Comparison of ENCODE assay signal across 8 mouse cellular contexts in the genomic region with DNA sequence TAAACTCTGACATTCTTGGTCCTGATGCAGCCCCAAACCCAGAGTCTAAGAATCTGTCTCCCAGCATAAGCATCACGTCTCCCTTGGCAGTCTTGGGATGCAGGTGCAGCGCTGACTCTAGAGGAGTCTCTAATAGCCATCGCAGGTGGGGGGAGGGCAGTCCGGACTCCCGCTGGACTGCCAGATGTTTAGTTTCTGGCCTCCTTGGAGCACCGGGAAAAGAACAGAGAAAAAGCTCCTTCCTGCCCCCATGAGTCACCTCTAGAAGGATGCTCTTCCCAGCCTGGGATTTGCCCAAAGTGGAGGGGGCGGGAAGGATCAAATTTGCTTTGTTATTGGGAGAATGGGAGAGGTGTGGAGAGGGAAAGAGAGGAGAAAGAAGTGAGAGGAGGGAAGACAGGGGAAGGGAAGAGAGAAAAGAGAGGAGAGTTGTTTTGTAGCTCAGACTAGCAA. TPM values are rescaled to one million over a fixed set of nuclear protein-coding genes. Genes with fewer than 3 reads are reported as not detected.
DNase-seq lines count a peak whose midpoint lies in the region; ATAC-seq and TF ChIP-seq lines count a peak whose summit lies in the region.

No protein-coding gene starts in this region.

- no peak overlapping the region for H3K27ac ChIP-seq in embryonic facial prominence, embryonic 15.5 days (replicated peaks)

- H3K4me1 ChIP-seq in embryonic facial prominence, embryonic 15.5 days, result peaks cover 16% of the 10 kb centered on the region

- H3K36me3 ChIP-seq in embryonic facial prominence, embryonic 15.5 days, result no peaks in the 10 kb centered on the region
- no peaks in the 10 kb centered on the region for H3K36me3 ChIP-seq in myocyte (ENCODE audit: control insufficient read depth, insufficient read depth)

- H3K27me3 ChIP-seq in embryonic facial prominence, embryonic 15.5 days, result peaks cover 50% of the 10 kb centered on the region
- peaks cover 11% of the 10 kb centered on the region for H3K27me3 ChIP-seq in myocyte (ENCODE audit: control insufficient read depth, insufficient read depth, insufficient read length)

- no peak overlapping the region for H3ac ChIP-seq in myocyte (ENCODE audit: control insufficient read depth, insufficient read length)

- no peaks in the 10 kb centered on the region for H3K9me3 ChIP-seq in embryonic facial prominence, embryonic 15.5 days (replicated peaks)

- TF ChIP-seq POLR2A in myocyte (IDR thresholded peaks at IDR 0.05; ENCODE audit: insufficient read length, low read depth), result no peak

- no peak for DNase-seq in frontal cortex, postnatal 25 days (ENCODE audit: low spot score in 2 of 2)
- peak; percentile 71 for DNase-seq in R1 (ENCODE audit: low read depth, low spot score)
- DNase-seq in layer of hippocampus, postnatal 10 days (ENCODE audit: low spot score in 2 of 2), result peak; percentile 31
- DNase-seq in spleen, postnatal 14 days (ENCODE audit: low spot score in 2 of 2), result no peak

- peak; percentile 14 for ATAC-seq in frontal cortex, adult (ENCODE audit: low TSS enrichment)
- peak; percentile 49 for ATAC-seq in embryonic facial prominence, embryonic 15.5 days (ENCODE audit: insufficient number of reproducible peaks, low FRiP score, low TSS enrichment, low read depth)
- no peak for ATAC-seq in inflammation-experienced regulatory T-cells, adult 6 months

- peak overlapping the region; percentile 76 for H3K4me2 ChIP-seq in embryonic facial prominence, embryonic 15.5 days (replicated peaks)
- peak overlapping the region; percentile 66 for H3K4me2 ChIP-seq in myocyte (ENCODE audit: low read depth)

- 2% methylated on average over 7 of the region's 7 CpGs for whole genome bisulfite sequencing in embryonic facial prominence, embryonic 15.5 days

- H3K4me3 ChIP-seq in embryonic facial prominence, embryonic 15.5 days (replicated peaks), result peak overlapping the region; percentile 48
- no peak overlapping the region for H3K4me3 ChIP-seq in myocyte

- H3K9ac ChIP-seq in embryonic facial prominence, embryonic 15.5 days, result peak overlapping the region; percentile 21; the same call in 1 of the 2 replicates

- no peaks in the 10 kb centered on the region for H3K79me2 ChIP-seq in myocyte (ENCODE audit: control insufficient read depth, insufficient read depth)

TF ChIP-seq in myocyte, 11 proteins besides CTCF, POLR2A, EP300 and RAD21:
- no peak for TF ChIP-seq TCF3 (IDR thresholded peaks at IDR 0.05; ENCODE audit: insufficient read length, low read depth)
- no peak for TF ChIP-seq E2F4 (IDR thresholded peaks at IDR 0.05; ENCODE audit: insufficient read depth)
- no peak for TF ChIP-seq TCF12 (IDR thresholded peaks at IDR 0.05; ENCODE audit: insufficient read depth, poor library complexity, severe bottlenecking)
- no peak for TF ChIP-seq CEBPB (IDR thresholded peaks at IDR 0.05; ENCODE audit: insufficient read depth, poor library complexity, severe bottlenecking)
- TF ChIP-seq SRF (IDR thresholded peaks at IDR 0.05; ENCODE audit: control insufficient read depth, insufficient read length, low read depth), result no peak
- TF ChIP-seq USF1 (IDR thresholded peaks at IDR 0.05; ENCODE audit: low read depth), result no peak
- TF ChIP-seq REST (IDR thresholded peaks at IDR 0.05; ENCODE audit: insufficient read depth, insufficient read length), result no peak
- TF ChIP-seq POLR2AphosphoS2 (IDR thresholded peaks at IDR 0.05; ENCODE audit: insufficient read length, low read depth), result no peak
- TF ChIP-seq MAX (IDR thresholded peaks at IDR 0.05; ENCODE audit: low read depth), result no peak
- no peak for TF ChIP-seq MYOD1 (IDR thresholded peaks at IDR 0.05; ENCODE audit: control insufficient read depth in 1 of 3, insufficient read length in 2 of 3, low read depth in 2 of 3)
- no peak for TF ChIP-seq MYOG (IDR thresholded peaks at IDR 0.05; ENCODE audit: control insufficient read depth in 1 of 3, insufficient read depth in 1 of 3, insufficient read length in 2 of 3, low read depth in 2 of 3)

RNA-seq across cellular contexts. Expression of gene Pcsk2, which starts 0.6 kb away (rescaled TPM):
- 1.2 and 1.8 TPM in 2 replicates for polyA plus RNA-seq in embryonic facial prominence, embryonic 15.5 days (2015; fragmentation: Nextera tagmentation; extraction: Ambion mirVana)
- 100 to 1,000 TPM; 128 to 137 TPM for total RNA-seq in layer of hippocampus, postnatal 10 days (2021)
- 0.01 TPM for polyA plus RNA-seq in myocyte (2012; fragmentation: generic; extraction: Trizol)
- not detected for polyA plus RNA-seq in inflammation-experienced regulatory T-cells, adult 6 months (2017; shearing (Covaris generic))

Comparison
In these comparisons a context has a peak if more than half of its experiments do, and no peak if none do; other contexts are left out.
1. DNase-seq: peak in R1 (single experiment) and layer of hippocampus, postnatal 10 days (2 of 2); none in frontal cortex, postnatal 25 days (0 of 2) and spleen, postnatal 14 days (0 of 2).